Mouse (Mus musculus): Measurements from ENCODE around the gene Vmn1r202. TPM values are rescaled to one million over a fixed set of nuclear protein-coding genes. Genes with fewer than 3 reads are reported as not detected.
"Not testable (repeated sequence)": the region's sequence is repeated elsewhere in the genome, so short reads cannot be mapped to it uniquely, and the experiment has no call there.

Vmn1r202 gene
- polyA plus RNA-seq (2012; rRNA removed) = not detected in 2 replicates

DNA sequence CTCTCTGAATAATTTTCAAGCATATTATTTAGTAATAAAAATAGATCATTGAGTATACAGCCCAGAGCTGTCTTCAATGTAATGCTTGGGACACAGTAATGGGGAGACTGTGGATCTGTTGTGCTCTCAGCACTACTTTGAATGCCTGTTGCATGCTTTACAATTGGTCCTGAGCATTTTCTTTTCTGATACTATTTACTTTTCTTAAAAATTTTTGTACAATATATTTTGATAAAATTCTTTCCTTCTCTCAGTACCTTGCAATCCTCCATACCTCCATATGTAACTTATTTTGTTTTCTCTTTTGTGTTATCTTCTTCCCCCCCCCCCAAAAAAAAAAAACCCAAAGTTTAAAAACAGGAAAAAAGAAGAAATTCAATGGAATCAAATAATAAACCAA, at the start of gene Vmn1r202:
Gene Vmn1r202 (minus strand): TSS at position 101 of the 400 bp plus-strand sequence.
- H3K27ac ChIP-seq (ENCODE audit: insufficient read depth, low read depth, low read length) = no peak within 1 kb of the TSS
- TF ChIP-seq CTCF (conservative IDR thresholded peaks at IDR 0.05; ENCODE audit: insufficient read depth, insufficient read length, low read depth, low read length) (no peak), POLR2A (IDR thresholded peaks at IDR 0.05; ENCODE audit: low read depth, low read length) (no peak)
- H3K4me3 ChIP-seq (ENCODE audit: insufficient read depth, low read depth, low read length) = no peak within 1 kb of the TSS
- no peaks in the 10 kb centered on the region for H3K27me3 ChIP-seq (replicated peaks; ENCODE audit: control insufficient read depth, insufficient read depth, low read length)
- DNase-seq = no peak
- H3K4me1 ChIP-seq (ENCODE audit: control insufficient read depth, insufficient read depth, low read length) = no peaks in the 10 kb centered on the region
- no peaks in the 10 kb centered on the region for H3K36me3 ChIP-seq (ENCODE audit: control insufficient read depth, insufficient read depth, low read length)

DNA sequence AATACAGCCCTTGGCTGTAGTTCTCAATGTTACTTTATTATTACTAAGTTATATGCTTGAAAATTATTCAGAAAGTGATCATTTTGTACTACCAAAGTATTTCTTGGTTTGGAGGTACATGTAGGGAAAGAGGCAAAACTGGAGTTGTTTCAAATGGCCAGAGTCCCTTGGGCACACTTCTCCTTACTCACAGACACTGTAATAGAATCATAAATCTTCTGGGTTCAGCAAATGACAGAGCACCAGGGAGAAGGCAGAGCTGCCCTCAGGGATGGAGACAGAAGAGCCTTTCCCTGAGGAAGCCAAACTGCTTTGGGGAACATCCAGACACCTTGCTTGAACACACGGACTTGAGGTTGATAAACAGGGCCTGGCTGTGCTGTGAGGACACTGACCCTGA, 47.7 kb upstream of the Vmn1r202 start, which contains the start of gene Vmn1r204:
Gene Vmn1r204 (plus strand): TSS at position 301 of the 400 bp plus-strand sequence.
- not testable (repeated sequence) for H3K27me3 ChIP-seq (replicated peaks; ENCODE audit: control insufficient read depth, insufficient read depth, low read length); H3K27ac ChIP-seq (ENCODE audit: insufficient read depth, low read depth, low read length); H3K4me1 ChIP-seq (ENCODE audit: control insufficient read depth, insufficient read depth, low read length); H3K36me3 ChIP-seq (ENCODE audit: control insufficient read depth, insufficient read depth, low read length); DNase-seq; H3K4me3 ChIP-seq (ENCODE audit: insufficient read depth, low read depth, low read length)
- WGBS = 60% methylated on average over 1 of the region's 1 CpGs

DNA sequence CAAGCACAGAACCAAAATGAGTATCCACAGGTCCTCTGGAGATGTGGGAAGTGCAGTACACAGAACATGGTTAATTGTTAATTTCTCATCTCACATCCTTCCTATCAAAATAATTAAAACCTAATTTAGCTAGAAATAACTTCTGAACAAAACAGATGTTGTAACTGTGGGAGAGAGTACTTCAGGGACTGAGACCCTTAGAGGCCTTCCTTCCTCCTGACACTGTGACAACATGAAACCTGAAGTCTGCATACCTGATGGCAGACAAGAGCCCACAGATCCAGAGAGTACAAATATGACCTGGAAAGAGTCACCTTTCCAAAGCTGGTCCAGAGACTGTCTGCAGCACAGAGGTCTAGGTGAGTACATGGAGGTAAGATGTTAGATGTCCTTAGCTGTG, 12.6 kb upstream of the Vmn1r202 start, which contains the start of gene Vmn1r203:
Gene Vmn1r203 (plus strand): TSS at position 301 of the 400 bp plus-strand sequence.
- no peak within 1 kb of the TSS for H3K4me3 ChIP-seq (ENCODE audit: insufficient read depth, low read depth, low read length)
- H3K36me3 ChIP-seq (ENCODE audit: control insufficient read depth, insufficient read depth, low read length) = no peaks in the 10 kb centered on the region
- TF ChIP-seq POLR2A (IDR thresholded peaks at IDR 0.05; ENCODE audit: low read depth, low read length) (no peak), CTCF (conservative IDR thresholded peaks at IDR 0.05; ENCODE audit: insufficient read depth, insufficient read length, low read depth, low read length) (no peak)
- no peaks in the 10 kb centered on the region for H3K4me1 ChIP-seq (ENCODE audit: control insufficient read depth, insufficient read depth, low read length)
- DNase-seq = no peak
- H3K27me3 ChIP-seq (replicated peaks; ENCODE audit: control insufficient read depth, insufficient read depth, low read length) = no peaks in the 10 kb centered on the region
- no peak within 1 kb of the TSS for H3K27ac ChIP-seq (ENCODE audit: insufficient read depth, low read depth, low read length)

DNA sequence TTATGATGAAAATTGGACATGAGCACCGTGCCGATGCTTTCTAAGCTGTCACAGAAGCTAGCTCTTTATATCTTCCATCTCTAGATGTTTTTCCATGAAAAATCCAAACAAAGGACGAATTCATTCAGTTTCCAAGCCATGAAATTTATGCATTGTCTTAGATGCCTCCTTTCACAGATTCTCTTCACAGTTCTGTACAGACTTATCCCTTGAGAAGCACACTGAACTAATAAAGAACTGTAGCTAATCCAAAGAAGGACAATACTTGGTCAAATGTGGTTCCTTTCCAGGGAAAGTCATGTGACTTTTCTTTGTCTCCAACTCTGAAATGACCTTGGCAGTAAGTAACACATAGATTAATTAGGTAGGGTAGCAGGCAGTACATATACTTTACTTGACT, 2.8 kb downstream of the Vmn1r202 start:
- Histone ChIP-seq H3K36me3 (ENCODE audit: control insufficient read depth, insufficient read depth, low read length) (no peaks in the 10 kb centered on the region), H3K4me1 (ENCODE audit: control insufficient read depth, insufficient read depth, low read length) (no peaks in the 10 kb centered on the region), H3K4me3 (ENCODE audit: insufficient read depth, low read depth, low read length) (no peak overlapping the region), H3K27me3 (replicated peaks; ENCODE audit: control insufficient read depth, insufficient read depth, low read length) (no peaks in the 10 kb centered on the region), H3K27ac (ENCODE audit: insufficient read depth, low read depth, low read length) (no peak overlapping the region)
- TF ChIP-seq POLR2A (IDR thresholded peaks at IDR 0.05; ENCODE audit: low read depth, low read length) (no peak), CTCF (conservative IDR thresholded peaks at IDR 0.05; ENCODE audit: insufficient read depth, insufficient read length, low read depth, low read length) (no peak)
- DNase-seq = no peak
- WGBS = 73% methylated on average over 3 of the region's 3 CpGs

DNA sequence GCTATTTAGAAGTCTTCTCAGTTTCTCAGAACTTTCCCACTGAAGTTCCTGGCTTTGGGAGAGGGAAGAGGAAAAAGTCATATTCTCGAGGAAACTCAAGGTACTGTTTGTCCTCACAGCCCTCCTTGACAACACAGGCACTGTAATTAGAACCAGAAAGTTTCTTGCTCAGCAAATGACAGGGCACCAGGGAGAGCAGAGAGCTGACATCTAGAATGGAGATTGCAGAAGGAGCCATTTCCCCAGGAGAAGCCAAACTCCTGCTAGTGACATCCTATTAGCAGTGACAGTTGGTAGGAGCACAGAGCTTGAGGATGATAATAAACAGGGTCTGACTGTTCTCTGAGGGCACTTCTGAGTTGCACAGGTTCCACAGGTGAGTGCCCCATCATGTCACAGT, 33.6 kb downstream of the Vmn1r202 start, which contains the start of gene Vmn1r201:
Gene Vmn1r201 (plus strand): TSS at position 301 of the 400 bp plus-strand sequence.
- Histone ChIP-seq H3K27me3 (replicated peaks; ENCODE audit: control insufficient read depth, insufficient read depth, low read length) (no peaks in the 10 kb centered on the region), H3K36me3 (ENCODE audit: control insufficient read depth, insufficient read depth, low read length) (no peaks in the 10 kb centered on the region), H3K4me1 (ENCODE audit: control insufficient read depth, insufficient read depth, low read length) (no peaks in the 10 kb centered on the region), H3K4me3 (ENCODE audit: insufficient read depth, low read depth, low read length) (no peak within 1 kb of the TSS), H3K27ac (ENCODE audit: insufficient read depth, low read depth, low read length) (no peak within 1 kb of the TSS)
- no peak for TF ChIP-seq POLR2A (IDR thresholded peaks at IDR 0.05; ENCODE audit: low read depth, low read length)
- no peak for TF ChIP-seq CTCF (conservative IDR thresholded peaks at IDR 0.05; ENCODE audit: insufficient read depth, insufficient read length, low read depth, low read length)
- 38% methylated on average over 1 of the region's 1 CpGs for WGBS
- DNase-seq = no peak

DNA sequence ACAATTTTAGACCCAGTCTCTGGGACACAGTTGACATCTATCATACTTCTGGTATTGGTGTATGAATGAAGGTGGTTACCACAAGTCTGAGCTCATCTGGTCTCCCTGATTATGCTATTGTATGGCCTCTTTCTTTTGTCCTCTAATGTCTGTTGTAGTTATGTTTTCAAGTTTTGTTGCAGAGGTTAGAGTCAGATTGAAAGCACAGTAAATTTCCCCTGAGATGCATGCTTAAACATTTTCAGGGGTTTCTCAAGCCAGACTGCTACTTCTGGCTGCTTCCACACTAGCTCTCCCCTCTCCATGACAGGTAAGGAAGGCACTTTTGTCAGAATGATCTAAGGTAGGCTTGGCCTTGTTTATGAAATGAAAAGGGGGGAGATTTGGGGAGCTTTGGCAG, 50.0 kb downstream of the Vmn1r202 start:
- TF ChIP-seq POLR2A (IDR thresholded peaks at IDR 0.05; ENCODE audit: low read depth, low read length) = no peak
- TF ChIP-seq CTCF (conservative IDR thresholded peaks at IDR 0.05; ENCODE audit: insufficient read depth, insufficient read length, low read depth, low read length) = no peak
- Histone ChIP-seq H3K36me3 (ENCODE audit: control insufficient read depth, insufficient read depth, low read length) (no peaks in the 10 kb centered on the region), H3K4me3 (ENCODE audit: insufficient read depth, low read depth, low read length) (no peak overlapping the region), H3K4me1 (ENCODE audit: control insufficient read depth, insufficient read depth, low read length) (no peaks in the 10 kb centered on the region), H3K27ac (ENCODE audit: insufficient read depth, low read depth, low read length) (no peak overlapping the region), H3K27me3 (replicated peaks; ENCODE audit: control insufficient read depth, insufficient read depth, low read length) (no peaks in the 10 kb centered on the region; the same call in 1 of the 2 replicates)
- no peak for DNase-seq

Other genes starting within 250 kb of the Vmn1r202 start
- gene Vmn1r195, start 234.9 kb downstream of the Vmn1r202 start, polyA plus RNA-seq (2012; rRNA removed) = not detected in 2 replicates
- gene Vmn1r196, start 215.5 kb downstream of the Vmn1r202 start, polyA plus RNA-seq (2012; rRNA removed) = not detected in 2 replicates
- not detected in 2 replicates for gene Vmn1r197, start 180.8 kb downstream of the Vmn1r202 start, polyA plus RNA-seq (2012; rRNA removed)
- gene Vmn1r198, start 155.0 kb downstream of the Vmn1r202 start, polyA plus RNA-seq (2012; rRNA removed) = not detected in 2 replicates
- gene Vmn1r199, start 125.6 kb downstream of the Vmn1r202 start, polyA plus RNA-seq (2012; rRNA removed) = not detected in 2 replicates
- not detected in 2 replicates for gene Vmn1r200, start 115.0 kb downstream of the Vmn1r202 start, polyA plus RNA-seq (2012; rRNA removed)
- not detected in 2 replicates for gene Vmn1r201, start 33.5 kb downstream of the Vmn1r202 start, polyA plus RNA-seq (2012; rRNA removed)
- gene Vmn1r203, start 12.7 kb upstream of the Vmn1r202 start, polyA plus RNA-seq (2012; rRNA removed) = not detected in 2 replicates
- not detected in 2 replicates for gene Vmn1r204, start 47.8 kb upstream of the Vmn1r202 start, polyA plus RNA-seq (2012; rRNA removed)
- gene Vmn1r205, start 87.6 kb upstream of the Vmn1r202 start, polyA plus RNA-seq (2012; rRNA removed) = not detected in 2 replicates
- not detected in 2 replicates for gene Vmn1r206, start 118.9 kb upstream of the Vmn1r202 start, polyA plus RNA-seq (2012; rRNA removed)
- not detected in 2 replicates for gene Vmn1r207-ps, start 224.2 kb upstream of the Vmn1r202 start, polyA plus RNA-seq (2012; rRNA removed)

All from kidney, adult 2 months (tissue).